Mouse (Mus musculus) retina, postnatal 7 days (tissue): ENCODE measurements around the gene Bmp6.

ENCODE experiments used
- DNase-seq: peaks from one replicate; pipeline ENCODE4 v3.0.0-alpha.2; 2012; ENCODE audit warnings: low read depth, low spot score

The Bmp6 gene

DNA sequence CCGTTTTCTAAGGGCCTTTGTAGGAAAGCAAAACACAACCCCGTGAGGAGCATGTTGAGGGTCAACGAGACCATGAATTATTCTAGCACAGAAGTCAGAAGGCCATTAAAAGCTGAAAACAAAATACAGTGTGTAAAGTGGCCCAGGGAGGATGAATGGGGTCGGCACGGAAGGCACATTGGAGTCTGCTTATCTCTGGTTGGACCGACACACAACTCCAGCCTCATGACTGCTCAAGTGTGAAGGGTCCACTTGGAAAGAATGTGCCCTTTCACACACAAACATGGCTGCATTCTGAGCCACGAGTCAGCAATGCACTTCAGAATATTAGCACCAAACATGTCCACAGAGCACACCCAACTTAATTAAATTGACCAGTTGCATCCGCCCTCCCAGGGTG is 84.8 kb downstream of the Bmp6 start:
- no peak for DNase-seq

DNA sequence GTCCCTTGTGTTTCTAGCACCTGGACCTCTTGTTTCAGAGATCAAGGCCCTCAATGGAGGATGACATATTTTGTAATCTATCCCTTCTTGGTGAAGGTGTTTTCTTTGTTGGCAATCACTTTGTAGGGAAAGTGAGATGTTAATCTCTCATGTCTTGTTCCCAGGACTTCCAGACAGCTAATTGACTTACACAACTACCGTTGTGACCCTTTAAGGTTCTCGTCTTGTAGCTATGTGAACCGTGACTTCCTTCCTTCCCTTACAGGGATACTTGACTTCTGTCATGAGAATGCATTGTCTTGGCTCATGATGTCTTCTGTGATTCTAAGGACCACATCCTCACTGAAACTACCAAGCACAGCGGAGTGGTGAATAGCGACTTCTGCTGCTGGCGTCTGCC is 85.2 kb downstream of the Bmp6 start:
- no peak for DNase-seq

DNA sequence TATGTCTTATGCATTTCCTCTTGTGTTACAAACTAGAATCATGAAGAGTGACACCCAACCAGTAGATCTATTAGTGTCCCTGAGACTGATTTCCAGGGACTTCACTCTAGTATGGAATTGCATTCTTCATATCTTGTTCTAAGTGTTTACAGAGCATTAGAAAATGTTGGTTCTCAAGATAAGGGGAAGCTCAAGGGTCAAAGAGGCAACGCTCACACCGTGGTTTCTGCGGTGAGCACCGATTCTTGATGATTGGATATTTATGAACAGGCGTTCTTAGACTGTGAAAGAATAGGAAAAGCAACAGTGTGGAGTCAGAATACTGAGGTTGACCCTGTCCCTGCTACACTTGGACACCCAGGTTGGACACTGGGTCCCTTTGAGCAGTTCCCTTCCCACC is 89.9 kb downstream of the Bmp6 start:
- DNase-seq: no peak

DNA sequence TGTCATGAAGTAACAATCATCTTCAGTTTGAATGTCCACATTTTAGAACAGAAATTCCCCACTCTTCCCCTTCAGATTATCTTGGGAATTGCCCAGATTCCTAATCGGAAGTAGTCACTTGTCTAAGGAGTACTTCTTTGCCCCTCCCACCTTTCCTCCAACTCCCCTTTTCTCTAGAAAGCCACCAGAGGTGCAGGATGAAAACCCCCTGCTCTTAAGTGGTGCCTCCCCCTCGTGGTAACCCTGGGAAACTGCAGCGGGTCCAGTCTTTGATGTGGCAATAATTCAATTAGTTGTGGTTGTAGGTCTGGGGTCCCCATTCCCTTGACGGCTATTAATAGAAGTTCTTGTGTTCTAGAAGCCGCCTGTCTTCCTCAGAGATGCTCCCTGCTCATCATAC is 93.0 kb downstream of the Bmp6 start:
- no peak for DNase-seq

DNA sequence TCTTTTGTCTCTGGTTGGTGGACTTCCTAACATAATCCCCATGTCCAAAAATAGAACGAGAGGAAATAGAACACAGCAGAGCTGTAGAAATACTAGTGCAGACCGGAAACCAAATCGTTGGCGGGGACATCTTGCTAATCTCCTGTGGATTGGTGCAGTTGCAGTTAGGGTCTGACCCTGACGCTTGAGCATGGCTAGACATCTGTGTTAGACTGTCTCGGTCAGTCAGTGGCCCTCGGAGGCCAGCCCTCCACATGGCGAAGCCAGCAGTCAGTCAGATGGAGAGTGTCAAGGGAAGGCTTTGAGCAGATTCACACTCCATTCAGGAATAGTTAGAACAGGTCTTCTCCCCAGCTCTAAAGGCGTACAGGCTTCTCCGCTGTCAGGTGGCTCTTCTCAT is 95.3 kb downstream of the Bmp6 start:
- DNase-seq: no peak

DNA sequence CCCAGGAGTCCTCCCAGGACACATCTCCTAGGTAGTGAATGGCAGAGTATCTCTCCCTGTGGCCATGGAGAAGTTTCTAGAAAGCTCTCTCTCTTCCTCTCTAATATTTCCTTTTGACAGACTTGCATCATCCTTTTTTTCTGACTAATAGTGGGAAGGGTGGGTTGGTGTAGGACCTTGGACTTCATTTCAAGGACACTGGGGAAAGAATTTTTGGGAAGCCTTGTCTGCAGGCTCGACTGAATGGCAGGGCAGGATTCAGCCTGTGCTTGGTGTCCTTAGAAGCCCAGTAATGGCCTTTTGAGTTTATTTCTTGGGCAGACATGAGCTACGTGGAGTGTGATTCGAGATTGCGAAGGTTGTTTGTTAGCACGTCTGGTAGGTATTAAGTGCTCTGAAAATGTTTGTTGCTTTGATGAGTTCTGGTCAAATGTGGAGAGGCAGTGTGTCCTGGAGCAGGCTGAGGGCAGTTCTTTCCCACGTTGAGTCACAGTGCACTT is 103.7 kb downstream of the Bmp6 start:
- no peak for DNase-seq

DNA sequence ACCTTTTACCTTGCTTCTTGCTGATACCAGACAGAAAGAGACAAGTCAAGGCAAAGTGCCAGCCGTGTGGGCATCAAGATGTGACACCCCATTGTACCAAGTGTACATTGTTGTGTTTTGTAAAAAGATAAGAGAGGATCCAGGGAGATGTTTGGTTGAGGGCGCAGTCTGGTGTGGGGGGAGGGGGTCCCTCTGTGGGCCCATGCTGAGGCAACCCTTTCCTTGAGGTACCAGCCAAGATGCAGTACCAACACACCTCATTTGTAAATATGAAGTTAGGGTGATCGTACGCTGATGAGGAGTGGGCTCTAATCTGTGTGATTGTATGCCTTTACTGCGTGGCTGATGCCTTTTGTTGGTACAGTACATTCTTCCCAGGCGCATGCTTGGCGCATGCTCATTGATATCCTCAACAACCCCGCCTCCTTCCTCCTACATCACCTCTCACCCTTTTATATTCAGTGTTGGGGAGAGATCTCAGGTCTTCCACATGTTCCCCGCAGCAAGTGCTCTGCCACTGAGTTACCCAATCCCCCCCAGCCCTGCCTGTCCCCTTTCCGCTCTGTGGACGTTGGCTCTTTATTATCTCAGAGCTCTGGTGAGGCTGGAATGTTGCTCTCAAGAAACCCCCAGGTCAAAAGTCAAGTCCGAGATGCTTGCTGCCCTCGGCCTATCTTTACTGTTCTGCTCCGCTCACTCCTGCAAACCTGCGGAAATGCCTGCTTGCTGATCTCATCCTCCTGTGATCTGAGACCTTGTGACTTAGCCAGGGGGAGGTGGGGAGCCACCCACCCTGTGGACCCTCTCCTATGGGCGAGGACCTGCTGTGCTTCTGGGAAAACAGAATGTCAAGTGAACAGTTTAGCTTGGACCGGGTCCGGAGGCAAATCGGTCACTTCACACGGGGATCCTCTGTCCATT is 105.4 kb downstream of the Bmp6 start:
- DNase-seq: no peak

DNA sequence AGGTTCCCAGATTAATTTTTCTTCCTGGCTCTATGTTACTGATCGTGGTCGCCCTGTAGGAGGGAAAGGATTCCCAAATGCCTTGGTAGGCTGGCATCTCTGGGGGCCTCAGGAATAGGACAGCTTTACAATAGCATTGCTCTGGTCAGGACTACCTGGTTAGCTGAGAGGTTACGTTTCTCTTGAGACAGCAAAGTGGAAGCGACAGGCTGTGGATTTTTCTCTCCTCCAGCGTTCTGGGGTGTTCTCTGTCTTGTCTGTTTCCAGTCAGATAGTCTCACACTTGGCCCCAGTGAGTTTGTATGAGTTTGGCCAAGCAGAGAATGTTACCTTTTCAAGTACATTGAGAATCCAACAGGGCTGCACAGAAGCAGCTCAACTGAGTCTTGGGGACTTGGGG is 106.5 kb downstream of the Bmp6 start:
- no peak for DNase-seq

DNA sequence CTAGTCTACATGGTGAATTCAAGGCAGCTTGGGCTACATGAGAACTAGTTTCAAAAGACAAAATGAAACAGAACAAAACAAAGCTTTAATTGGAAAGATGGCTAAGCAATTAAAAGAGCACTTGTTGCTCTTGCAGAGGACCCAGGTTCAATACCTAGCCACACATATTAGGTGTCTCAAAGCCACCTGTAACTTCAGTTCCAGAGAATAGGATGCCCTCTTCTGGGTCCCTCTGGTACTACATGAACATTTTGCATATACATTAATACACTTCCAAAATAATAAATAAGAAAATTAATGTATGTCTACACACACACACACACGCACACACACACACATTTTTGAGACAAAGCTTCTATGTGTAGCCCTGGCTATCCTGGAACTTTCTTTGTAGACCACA is 118.5 kb downstream of the Bmp6 start:
- DNase-seq: no peak

DNA sequence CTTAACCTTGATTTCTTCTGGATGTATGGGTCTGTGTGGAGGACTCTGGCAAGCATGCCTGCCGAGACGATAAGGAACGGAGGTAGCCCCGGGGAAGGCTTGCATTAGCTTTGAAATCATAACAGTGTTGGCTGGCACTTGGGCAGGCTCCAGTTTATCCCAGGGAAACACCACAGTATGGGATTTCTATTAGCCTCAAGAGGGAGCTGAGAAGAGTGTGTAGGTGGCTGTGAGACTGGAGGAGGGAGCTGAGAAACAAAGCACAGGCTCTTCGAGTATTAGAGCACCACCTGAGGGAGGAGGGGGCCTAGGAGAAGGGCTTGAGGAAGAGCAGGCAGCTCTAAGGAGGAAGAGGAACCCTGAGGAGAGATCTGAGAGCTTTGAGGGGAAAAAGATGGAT is 126.0 kb downstream of the Bmp6 start:
- DNase-seq: no peak

DNA sequence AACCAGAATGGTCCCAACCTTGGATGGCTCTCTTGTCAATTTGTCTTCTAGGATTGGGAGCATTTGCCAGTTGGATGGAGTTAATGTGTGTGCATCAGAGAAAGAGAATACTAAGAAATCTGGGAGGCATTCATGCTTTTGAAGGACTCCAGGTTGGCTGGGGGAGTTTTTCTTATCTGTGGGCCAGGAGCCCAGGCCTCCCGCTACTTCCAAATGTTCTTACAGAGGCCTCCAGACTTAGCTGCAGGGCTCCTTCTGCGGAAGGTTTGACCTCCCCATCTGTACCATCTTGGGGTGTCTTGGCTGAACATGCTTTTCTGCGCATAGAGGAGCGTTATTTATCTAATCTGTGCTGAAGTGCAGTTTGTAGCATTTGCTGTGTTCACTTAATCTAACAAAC is 127.7 kb downstream of the Bmp6 start:
- DNase-seq: no peak

DNA sequence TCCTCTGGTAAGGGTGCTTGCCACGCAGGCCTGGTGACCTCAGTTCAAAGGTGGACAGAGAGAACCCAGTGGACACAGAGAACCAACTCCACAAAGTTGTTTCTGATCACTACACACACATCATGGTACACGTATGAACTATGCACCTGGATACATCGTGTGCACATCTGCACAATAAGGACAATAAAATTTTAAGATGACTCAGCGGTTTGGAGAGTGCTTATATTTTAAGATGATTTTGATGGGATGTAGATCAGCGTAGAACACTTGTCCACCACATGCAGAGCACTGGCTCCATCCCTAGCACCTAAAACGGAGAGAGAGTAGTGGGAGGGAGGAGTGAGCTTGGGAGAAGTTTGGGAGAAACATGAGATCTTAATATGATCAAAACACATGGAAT is 128.6 kb downstream of the Bmp6 start:
- no peak for DNase-seq

DNA sequence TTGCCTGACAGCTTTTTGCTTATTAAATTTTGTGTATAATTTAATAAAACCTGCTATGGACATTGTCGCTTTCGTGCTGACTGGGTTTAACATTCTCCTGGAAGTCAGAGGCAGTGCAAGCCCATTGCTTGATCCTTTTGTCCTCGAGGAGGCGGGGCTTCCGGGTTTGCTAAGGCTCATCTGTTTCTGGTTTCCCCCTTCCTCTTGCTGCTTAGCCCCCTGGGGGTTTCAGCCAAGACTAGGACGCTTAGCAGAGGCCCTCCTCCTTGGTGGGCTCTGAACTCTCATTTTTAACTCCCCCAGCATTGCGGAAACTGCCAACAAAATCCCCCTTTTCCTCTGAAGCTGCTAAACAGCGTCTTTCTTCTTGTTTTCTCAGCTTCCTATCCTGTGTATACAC is 132.0 kb downstream of the Bmp6 start:
- no peak for DNase-seq

DNA sequence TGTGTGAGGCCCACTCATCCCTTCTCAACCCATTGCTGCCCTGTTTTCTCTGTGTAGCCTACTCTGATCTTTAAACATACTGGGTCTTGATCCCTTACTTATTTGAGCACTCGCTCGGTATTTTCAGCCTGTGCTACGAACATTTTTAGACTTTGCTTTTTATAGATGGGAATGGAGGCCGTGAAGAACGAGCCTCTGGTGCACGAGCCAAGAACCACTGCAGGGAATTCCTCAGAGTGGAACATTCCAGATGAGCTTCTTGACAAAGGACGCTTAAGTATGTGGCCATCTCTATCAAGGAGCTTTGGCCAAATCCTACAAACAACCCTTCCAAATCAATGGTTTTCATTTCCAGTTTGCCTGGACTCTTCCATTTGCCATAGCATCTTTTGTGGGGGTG is 136.1 kb downstream of the Bmp6 start:
- no peak for DNase-seq

DNA sequence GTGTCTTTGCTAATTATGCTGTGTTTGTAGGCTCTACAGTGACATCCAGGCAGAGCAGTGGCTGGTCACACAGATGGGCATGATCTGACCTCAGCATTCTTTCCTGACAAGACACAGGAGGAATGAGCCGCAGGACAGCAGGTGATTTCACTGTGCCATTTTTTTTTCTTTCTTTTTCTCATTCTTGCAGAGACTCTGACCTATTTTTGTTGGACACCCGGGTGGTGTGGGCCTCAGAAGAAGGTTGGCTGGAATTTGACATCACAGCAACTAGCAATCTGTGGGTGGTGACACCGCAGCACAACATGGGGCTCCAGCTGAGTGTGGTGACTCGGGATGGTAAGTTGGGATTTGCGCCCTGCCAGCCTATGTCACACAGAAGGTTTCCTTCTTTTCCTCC is 139.8 kb downstream of the Bmp6 start:
- DNase-seq: no peak

DNA sequence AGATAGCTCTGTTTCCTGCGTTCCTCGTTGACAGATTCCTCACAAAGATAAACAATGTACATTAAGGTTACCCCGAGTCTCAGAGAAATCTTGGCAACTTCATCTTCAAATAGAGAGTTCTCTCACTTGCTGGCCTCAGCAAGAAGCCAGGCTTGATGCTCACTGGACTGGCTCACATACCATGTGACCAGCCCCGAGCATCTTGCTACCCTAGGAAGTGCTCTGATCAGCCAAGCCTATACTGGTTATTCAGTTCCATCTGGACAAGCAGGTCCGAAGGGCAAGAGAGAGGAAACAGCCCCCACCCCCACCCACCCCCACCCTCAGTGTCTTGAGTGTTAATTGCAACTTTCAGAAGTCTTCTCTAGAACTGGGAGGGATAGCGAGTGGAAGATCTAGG is 141.9 kb downstream of the Bmp6 start:
- DNase-seq: no peak

DNA sequence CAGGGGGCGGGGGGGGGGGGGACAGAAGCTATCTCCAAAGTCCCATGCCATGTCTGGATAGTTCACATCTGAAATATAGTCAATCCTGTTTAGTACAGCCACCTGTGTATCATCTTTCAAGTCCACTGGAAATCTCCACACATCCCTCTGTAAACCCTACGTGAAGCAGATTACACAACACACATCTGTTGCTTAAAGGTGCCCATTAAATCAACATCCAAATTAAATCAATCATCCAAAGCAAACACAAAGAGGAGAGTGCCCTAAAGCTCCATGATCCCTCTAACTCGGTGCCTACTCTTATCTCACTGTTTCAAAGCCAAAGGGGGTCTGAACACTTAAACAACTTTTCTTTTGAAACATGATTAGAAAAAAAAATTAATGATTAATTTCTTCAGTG is 151.8 kb downstream of the Bmp6 start:
- DNase-seq: no peak

DNA sequence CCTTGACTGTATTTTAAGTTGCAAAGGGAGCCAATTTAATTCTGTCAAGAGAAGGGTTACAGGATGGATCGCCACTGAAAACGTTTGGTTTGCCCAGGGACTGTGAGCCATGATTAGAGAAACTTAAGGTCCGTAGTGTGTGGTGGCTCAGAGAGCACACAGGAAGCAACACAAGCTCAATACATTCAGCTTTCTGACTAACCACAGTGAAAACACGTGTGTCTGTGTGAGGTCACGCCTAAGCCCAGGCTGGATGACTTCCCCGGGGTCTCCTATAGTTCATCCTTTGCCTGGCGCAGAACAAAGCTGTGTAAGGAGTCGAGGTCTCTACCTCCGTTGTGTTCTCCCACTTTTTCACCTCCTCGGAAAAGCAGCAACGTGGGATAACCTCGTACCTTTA is 156.4 kb downstream of the Bmp6 start:
- DNase-seq: no peak

DNA sequence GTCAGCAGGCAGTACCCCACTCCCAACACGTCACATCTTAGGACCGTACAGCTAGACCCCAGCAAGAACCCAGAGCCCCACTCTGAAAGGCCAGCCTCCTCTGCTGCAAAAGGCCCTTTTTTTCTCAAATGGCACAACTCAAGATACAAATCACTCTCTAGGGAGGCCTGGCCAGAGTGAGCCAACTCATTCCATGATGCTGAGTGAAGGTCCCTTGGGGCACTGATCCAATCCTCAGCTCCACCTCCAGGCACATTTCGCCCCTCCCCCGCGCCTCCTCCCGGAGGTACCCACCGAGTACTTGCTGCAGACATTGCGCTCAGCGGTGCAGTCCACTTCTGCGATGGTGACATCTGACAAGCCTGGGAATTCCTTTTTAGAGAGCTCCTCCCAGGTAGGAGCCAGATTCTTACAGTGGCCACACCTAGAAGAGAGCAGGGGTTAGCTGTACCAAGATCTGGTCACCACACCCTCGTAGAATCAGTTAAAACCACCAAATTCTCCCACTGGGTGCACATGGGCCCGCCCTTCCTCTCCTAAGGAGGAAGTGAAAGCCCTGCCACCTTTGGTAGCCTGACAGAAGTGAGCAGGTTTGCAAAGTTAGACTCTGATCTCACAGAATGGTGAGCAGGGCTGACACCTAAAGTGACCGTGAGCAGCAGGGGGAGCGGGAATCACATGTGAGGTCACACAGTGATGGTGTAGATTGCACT is 158.4 kb downstream of the Bmp6 start:
- no peak for DNase-seq

DNA sequence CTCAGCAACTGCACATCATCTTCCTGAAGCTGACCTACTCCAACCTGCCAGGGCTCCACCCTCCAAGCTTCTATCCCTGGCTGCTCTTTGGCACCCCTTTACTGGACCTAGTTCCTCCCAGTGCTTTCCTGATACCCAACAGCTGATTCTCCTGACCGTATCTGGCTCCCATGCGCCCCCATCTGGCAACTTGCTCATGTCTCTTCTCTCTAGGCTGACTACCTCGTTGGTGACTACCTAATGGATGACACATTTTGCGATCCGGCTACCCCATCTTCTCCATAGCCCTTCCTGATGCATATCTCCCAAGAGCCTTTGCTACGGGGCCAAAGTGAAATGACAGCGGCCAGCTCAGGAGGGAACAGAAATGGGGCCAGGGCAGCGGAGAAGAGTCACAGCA is 161.4 kb downstream of the Bmp6 start:
- DNase-seq: no peak

DNA sequence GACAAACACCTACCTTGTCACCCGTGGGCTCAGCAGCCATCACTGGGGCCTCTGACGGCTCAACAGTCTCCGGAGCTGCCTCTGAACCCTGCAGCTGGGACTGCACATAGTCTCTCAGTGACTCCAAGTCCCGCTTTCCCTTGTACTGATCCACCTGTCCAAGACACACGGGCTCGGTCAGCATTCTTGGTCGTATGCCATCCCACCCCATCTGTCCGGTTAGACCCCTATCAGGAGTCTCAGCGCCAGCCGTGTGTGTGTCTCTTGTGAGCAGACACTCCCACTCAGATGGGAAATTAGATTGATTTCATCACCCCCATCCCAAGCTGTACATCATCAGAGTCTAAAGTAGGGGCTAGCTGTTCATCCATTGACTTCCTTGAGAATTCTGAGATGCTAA is 162.0 kb downstream of the Bmp6 start:
- DNase-seq: no peak

DNA sequence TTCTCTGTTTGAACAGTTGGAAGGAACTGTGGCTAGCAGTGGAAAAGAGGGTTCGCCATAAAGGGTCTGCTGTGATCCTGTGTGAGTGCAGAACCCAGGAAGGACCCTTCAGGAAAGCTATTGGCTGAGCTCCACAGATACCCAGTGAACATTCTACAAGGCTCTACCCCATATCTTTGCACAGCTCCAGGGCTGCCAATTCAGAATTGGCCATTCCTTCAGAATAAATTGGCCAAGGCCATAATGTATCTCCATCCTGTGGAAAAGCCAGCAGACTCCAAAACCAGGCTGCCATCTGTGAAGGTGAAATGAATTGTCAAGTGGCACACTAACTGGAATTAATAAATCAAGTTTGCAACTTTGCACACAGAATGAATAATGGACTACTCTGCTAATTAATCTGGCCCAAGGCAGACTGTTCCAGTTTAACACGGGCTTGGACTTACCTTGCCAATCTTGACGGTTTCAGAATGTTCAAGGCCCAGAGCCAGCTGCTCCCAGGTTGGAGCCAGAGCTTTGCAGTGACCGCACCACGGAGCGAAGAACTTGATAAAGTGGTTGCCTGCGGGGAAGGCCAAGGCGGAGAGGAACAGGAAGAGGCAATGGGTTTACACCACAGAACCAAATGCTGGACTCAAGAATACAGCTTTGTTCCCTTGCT is 164.9 kb downstream of the Bmp6 start:
- DNase-seq: no peak

DNA sequence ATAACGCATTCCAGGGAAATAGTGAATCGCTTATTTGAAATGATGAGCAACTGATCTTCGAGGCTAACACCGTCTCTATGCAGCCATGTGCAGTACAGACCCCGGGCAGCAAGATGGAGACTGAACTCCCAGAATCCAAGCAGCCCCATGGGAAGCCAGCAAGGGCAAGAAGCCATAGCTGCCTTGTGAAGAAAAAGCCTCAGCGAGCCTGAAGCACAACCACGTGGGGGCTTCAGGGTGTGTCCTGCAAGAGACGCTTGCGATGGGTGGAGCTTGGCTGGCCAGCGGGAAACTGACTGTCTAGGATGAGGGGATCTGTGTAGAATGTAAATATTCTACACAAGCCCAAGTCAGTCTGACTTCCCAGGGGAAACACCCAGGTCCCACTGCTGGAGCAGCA is 167.1 kb downstream of the Bmp6 start:
- no peak for DNase-seq
